Mouse (Mus musculus): ENCODE results near the gene Grb2. TPM values are rescaled to one million over a fixed set of nuclear protein-coding genes. Genes with fewer than 3 reads are reported as not detected.
"Not testable (repeated sequence)": the region's sequence is repeated elsewhere in the genome, so short reads cannot be mapped to it uniquely, and the experiment has no call there.

The Grb2 gene
- polyA plus RNA-seq, 1 experiment from 2014 or later: 137 TPM

DNA sequence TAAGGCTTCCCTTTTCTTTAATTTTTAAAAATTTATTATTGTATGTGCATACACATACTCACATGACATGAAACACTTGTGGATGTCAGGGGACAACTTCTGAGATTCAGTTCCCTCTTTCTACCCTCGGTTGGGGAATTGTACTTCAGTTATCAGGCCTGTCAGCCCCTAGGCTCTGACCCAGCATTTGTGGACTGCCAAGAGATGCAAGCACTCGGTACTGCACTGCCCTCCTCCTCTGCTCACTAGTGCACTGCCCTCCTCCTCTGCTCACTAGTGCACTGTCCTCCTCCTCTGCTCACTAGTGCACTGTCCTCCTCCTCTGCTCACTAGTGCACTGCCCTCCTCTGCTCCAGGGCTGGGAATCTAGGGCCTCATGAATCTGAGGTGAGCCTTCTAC is 54.3 kb downstream of the Grb2 start:
- Histone ChIP-seq H3K36me3 (peaks cover 25% of the 10 kb centered on the region), H3K4me2 (replicated peaks) (no peak overlapping the region), H3K27me3 (no peaks in the 10 kb centered on the region), H3K9ac (replicated peaks) (no peak overlapping the region), H3K4me3 (no peak overlapping the region), H3K4me1 (no peaks in the 10 kb centered on the region), H3K27ac (replicated peaks) (no peak overlapping the region), H3K9me3 (no peaks in the 10 kb centered on the region)
- ATAC-seq (ENCODE audit: low FRiP score, low read depth): no peak
- WGBS: 91% methylated on average over 2 of the region's 2 CpGs

DNA sequence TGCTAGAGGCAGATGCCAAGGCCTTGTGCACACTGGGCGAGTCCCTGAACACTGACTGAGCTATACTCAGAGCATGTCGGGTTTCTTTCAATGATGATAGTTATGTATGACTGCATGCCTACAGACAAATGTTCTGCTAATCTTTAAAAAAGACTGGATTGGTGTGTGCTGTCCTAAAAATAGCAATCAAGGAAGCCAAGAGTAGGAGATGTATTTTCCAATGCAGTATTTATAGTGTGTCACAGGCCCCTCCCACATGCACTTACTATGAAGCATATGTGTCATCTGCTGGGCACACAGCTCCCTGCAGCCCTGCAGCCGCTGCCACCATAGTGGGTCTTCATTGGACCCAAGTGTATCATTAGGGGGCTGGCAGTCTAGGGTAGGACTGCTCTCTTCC is 55.2 kb downstream of the Grb2 start:
- WGBS: 94% methylated on average over 3 of the region's 3 CpGs
- no peak for ATAC-seq (ENCODE audit: low FRiP score, low read depth)
- H3K36me3 ChIP-seq: peaks cover 33% of the 10 kb centered on the region
- no peaks in the 10 kb centered on the region for H3K4me1 ChIP-seq
- H3K9ac ChIP-seq (replicated peaks): no peak overlapping the region
- H3K4me3 ChIP-seq: no peak overlapping the region
- H3K27me3 ChIP-seq: no peaks in the 10 kb centered on the region
- no peak overlapping the region for H3K4me2 ChIP-seq (replicated peaks)
- no peak overlapping the region for H3K27ac ChIP-seq (replicated peaks)
- no peaks in the 10 kb centered on the region for H3K9me3 ChIP-seq

DNA sequence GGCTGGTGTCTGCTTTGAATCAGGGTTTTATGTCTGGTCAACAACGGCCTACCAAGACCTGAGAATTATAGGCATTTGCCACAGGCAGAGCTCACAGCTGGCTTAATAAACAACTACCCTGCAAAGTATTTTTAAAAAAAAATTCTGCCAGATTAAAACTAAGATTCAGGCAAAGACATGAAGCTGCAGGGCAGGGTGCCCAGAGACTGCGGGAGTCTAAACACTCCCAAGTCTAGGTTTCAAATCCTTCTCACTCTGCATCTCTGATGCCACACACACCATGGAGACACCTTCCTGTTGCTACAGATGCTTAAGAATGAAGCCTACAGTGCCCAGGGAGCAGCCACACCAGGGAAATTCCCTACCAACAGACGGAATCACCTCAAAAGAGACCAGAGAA is 56.7 kb downstream of the Grb2 start:
- ATAC-seq (ENCODE audit: low FRiP score, low read depth): no peak
- H3K4me2 ChIP-seq (replicated peaks): no peak overlapping the region
- no peaks in the 10 kb centered on the region for H3K4me1 ChIP-seq
- H3K27ac ChIP-seq (replicated peaks): no peak overlapping the region
- H3K9me3 ChIP-seq: no peaks in the 10 kb centered on the region
- no peak overlapping the region for H3K4me3 ChIP-seq
- H3K9ac ChIP-seq (replicated peaks): no peak overlapping the region
- peaks cover 42% of the 10 kb centered on the region for H3K36me3 ChIP-seq
- H3K27me3 ChIP-seq: no peaks in the 10 kb centered on the region
- 89% methylated on average over 3 of the region's 3 CpGs for WGBS

GRCm38 (mm10) chr11:115649706-115650105 is 58.7 kb downstream of the Grb2 start:
- H3K4me2 ChIP-seq (replicated peaks): no peak overlapping the region
- WGBS: 61% methylated on average over 10 of the region's 10 CpGs
- no peaks in the 10 kb centered on the region for H3K27me3 ChIP-seq
- no peak for ATAC-seq (ENCODE audit: low FRiP score, low read depth)
- H3K4me3 ChIP-seq: no peak overlapping the region
- H3K4me1 ChIP-seq: no peaks in the 10 kb centered on the region
- H3K9ac ChIP-seq (replicated peaks): no peak overlapping the region
- no peaks in the 10 kb centered on the region for H3K9me3 ChIP-seq
- 0 out of 2 replicates have a peak overlapping the region, but pooled peaks have one; percentile 8 for H3K27ac ChIP-seq (replicated peaks)
- H3K36me3 ChIP-seq: peaks cover 56% of the 10 kb centered on the region

GRCm38 (mm10) chr11:115647459-115647858 is 60.9 kb downstream of the Grb2 start:
- no peak overlapping the region for H3K4me2 ChIP-seq (replicated peaks)
- no peaks in the 10 kb centered on the region for H3K27me3 ChIP-seq
- no peak overlapping the region for H3K27ac ChIP-seq (replicated peaks)
- H3K36me3 ChIP-seq: peaks cover 51% of the 10 kb centered on the region
- no peaks in the 10 kb centered on the region for H3K9me3 ChIP-seq
- no peak for ATAC-seq (ENCODE audit: low FRiP score, low read depth)
- WGBS: 65% methylated on average over 6 of the region's 6 CpGs
- H3K4me3 ChIP-seq: no peak overlapping the region
- no peaks in the 10 kb centered on the region for H3K4me1 ChIP-seq
- H3K9ac ChIP-seq (replicated peaks): no peak overlapping the region

GRCm38 (mm10) chr11:115646439-115646838 is 62.0 kb downstream of the Grb2 start:
- ATAC-seq (ENCODE audit: low FRiP score, low read depth): no peak
- Histone ChIP-seq H3K4me1 (no peaks in the 10 kb centered on the region), H3K36me3 (peaks cover 51% of the 10 kb centered on the region), H3K9ac (replicated peaks) (no peak overlapping the region), H3K27ac (replicated peaks) (no peak overlapping the region), H3K4me2 (replicated peaks) (no peak overlapping the region), H3K9me3 (no peaks in the 10 kb centered on the region), H3K27me3 (no peaks in the 10 kb centered on the region), H3K4me3 (no peak overlapping the region)
- 96% methylated on average over 9 of the region's 9 CpGs for WGBS

GRCm38 (mm10) chr11:115645498-115645897 is 62.9 kb downstream of the Grb2 start:
- not testable (repeated sequence) for H3K4me1 ChIP-seq; H3K27ac ChIP-seq (replicated peaks); ATAC-seq (ENCODE audit: low FRiP score, low read depth); H3K4me2 ChIP-seq (replicated peaks); H3K27me3 ChIP-seq; H3K9me3 ChIP-seq; H3K4me3 ChIP-seq; H3K9ac ChIP-seq (replicated peaks)
- peaks cover 51% of the 10 kb centered on the region for H3K36me3 ChIP-seq
- 88% methylated on average over 14 of the region's 14 CpGs for WGBS

DNA sequence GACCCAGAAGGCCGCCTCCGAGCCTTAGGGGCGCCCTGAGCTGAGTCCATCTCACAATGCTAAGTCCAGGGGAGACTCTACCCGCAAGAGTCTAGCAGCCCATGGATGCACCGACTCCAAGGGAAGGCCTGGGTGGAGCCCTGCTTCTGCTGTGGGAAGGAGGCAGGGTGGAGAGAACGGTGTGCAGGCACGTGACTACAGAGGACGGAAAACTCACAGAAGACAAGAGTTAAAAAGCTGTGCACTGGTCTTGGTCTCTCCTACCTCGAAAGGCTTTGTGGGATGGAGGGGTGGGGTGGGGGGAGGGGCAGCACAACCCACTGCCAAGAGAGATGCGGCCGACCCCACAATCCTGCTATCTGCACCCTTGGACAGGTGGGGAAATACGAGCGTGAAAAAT is 64.1 kb downstream of the Grb2 start:
- ATAC-seq (ENCODE audit: low FRiP score, low read depth): no peak
- peaks cover 48% of the 10 kb centered on the region for H3K36me3 ChIP-seq

GRCm38 (mm10) chr11:115643265-115643664 is 65.1 kb downstream of the Grb2 start:
- Histone ChIP-seq H3K27ac (replicated peaks) (no peak overlapping the region), H3K9ac (replicated peaks) (no peak overlapping the region), H3K4me1 (no peaks in the 10 kb centered on the region), H3K4me2 (replicated peaks) (no peak overlapping the region), H3K9me3 (no peaks in the 10 kb centered on the region), H3K27me3 (no peaks in the 10 kb centered on the region), H3K36me3 (peaks cover 39% of the 10 kb centered on the region), H3K4me3 (no peak overlapping the region)
- WGBS: 78% methylated on average over 10 of the region's 10 CpGs
- no peak for ATAC-seq (ENCODE audit: low FRiP score, low read depth)

More for the DNA sequence above, 64.1 kb downstream of the Grb2 start:
- Histone ChIP-seq H3K9ac (replicated peaks) (no peak overlapping the region), H3K9me3 (no peaks in the 10 kb centered on the region), H3K27ac (replicated peaks) (no peak overlapping the region), H3K4me1 (no peaks in the 10 kb centered on the region), H3K27me3 (no peaks in the 10 kb centered on the region), H3K4me2 (replicated peaks) (no peak overlapping the region), H3K4me3 (no peak overlapping the region)
- 90% methylated on average over 13 of the region's 13 CpGs for WGBS

GRCm38 (mm10) chr11:115642705-115643104 is 65.7 kb downstream of the Grb2 start:
- H3K27me3 ChIP-seq: no peaks in the 10 kb centered on the region
- no peak overlapping the region for H3K4me3 ChIP-seq
- no peak overlapping the region for H3K9ac ChIP-seq (replicated peaks)
- no peak for ATAC-seq (ENCODE audit: low FRiP score, low read depth)
- WGBS: 96% methylated on average over 2 of the region's 2 CpGs
- no peaks in the 10 kb centered on the region for H3K4me1 ChIP-seq
- no peaks in the 10 kb centered on the region for H3K9me3 ChIP-seq
- no peak overlapping the region for H3K4me2 ChIP-seq (replicated peaks)
- H3K36me3 ChIP-seq: peaks cover 34% of the 10 kb centered on the region
- H3K27ac ChIP-seq (replicated peaks): no peak overlapping the region

DNA sequence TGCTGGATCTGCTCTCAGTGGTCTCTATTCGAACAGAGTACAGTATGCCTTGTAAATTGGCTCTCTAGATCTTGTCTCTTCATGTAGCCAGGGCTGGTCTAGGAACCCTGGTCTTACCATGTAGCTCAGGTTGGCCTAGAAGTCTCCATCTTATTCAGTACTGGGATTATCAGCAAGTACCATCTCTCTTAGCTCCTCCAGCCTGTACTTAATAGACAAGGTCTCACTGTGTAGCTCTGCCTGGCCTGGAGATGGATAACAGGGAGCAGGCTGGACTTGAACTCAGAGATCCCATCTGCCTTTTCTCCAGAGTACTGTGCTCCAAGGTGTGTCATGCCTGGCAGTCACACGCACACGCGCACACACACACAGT is 66.7 kb downstream of the Grb2 start:
- Histone ChIP-seq H3K9ac (replicated peaks) (no peak overlapping the region), H3K4me1 (no peaks in the 10 kb centered on the region), H3K27me3 (no peaks in the 10 kb centered on the region), H3K9me3 (no peaks in the 10 kb centered on the region), H3K4me2 (replicated peaks) (no peak overlapping the region), H3K27ac (replicated peaks) (no peak overlapping the region), H3K4me3 (no peak overlapping the region), H3K36me3 (peaks cover 31% of the 10 kb centered on the region)
- WGBS: 86% methylated on average over 4 of the region's 4 CpGs
- no peak for ATAC-seq (ENCODE audit: low FRiP score, low read depth)

DNA sequence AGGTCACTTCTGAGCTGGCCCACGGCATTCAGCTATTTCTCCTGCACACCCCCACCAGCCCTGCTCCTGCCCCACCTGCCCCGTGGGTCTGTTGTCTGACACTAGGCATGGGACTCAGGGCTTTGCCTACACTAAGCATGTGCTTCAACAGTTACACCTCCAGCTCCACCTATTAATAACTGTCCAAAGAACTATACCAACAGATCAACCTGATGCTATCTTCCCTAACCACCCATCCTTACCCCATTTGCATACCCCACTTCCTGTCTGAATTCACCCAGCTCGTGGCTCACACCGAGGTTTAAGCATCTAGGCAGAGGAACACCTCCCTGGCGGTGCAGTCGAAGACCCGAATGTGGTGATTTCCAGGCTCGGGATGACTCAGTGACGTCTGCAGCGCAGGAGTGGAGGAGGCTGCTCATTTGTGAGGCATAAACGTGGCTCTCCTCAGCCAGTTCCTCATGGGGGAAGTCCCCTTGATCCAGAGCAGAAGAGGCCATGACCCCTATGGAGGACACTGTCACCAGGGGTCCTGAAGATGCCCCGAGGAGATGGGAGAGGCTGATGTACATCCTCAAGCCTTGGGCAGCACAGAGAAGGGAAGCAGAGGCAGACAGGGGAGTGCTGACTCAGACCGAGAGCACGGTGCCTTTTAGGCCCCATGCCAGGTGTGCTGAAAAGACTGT is 67.3 kb downstream of the Grb2 start:
- Histone ChIP-seq H3K4me1 (no peaks in the 10 kb centered on the region), H3K4me2 (replicated peaks) (no peak overlapping the region), H3K9ac (replicated peaks) (no peak overlapping the region), H3K36me3 (peaks cover 26% of the 10 kb centered on the region), H3K9me3 (no peaks in the 10 kb centered on the region), H3K27ac (replicated peaks) (no peak overlapping the region), H3K4me3 (no peak overlapping the region), H3K27me3 (no peaks in the 10 kb centered on the region)
- WGBS: 66% methylated on average over 14 of the region's 14 CpGs
- no peak for ATAC-seq (ENCODE audit: low FRiP score, low read depth)

GRCm38 (mm10) chr11:115640311-115640828 is 68.0 kb downstream of the Grb2 start:
- H3K27ac ChIP-seq (replicated peaks): no peak overlapping the region
- no peak overlapping the region for H3K4me3 ChIP-seq
- no peaks in the 10 kb centered on the region for H3K9me3 ChIP-seq
- no peak overlapping the region for H3K9ac ChIP-seq (replicated peaks)
- no peak overlapping the region for H3K4me2 ChIP-seq (replicated peaks)
- no peaks in the 10 kb centered on the region for H3K27me3 ChIP-seq
- WGBS: 86% methylated on average over 3 of the region's 4 CpGs
- ATAC-seq (ENCODE audit: low FRiP score, low read depth): no peak
- no peaks in the 10 kb centered on the region for H3K4me1 ChIP-seq
- H3K36me3 ChIP-seq: peaks cover 20% of the 10 kb centered on the region

All from midbrain, embryonic 12.5 days (tissue).